Mouse (Mus musculus) kidney, postnatal 10 days (tissue): ENCODE data around the gene Gm8439.

ENCODE experiments used
- DNase-seq: peaks from one replicate; pipeline ENCODE4 v3.0.0; 2021; ENCODE audit warnings: mixed read lengths

Gene Gm8439

DNA sequence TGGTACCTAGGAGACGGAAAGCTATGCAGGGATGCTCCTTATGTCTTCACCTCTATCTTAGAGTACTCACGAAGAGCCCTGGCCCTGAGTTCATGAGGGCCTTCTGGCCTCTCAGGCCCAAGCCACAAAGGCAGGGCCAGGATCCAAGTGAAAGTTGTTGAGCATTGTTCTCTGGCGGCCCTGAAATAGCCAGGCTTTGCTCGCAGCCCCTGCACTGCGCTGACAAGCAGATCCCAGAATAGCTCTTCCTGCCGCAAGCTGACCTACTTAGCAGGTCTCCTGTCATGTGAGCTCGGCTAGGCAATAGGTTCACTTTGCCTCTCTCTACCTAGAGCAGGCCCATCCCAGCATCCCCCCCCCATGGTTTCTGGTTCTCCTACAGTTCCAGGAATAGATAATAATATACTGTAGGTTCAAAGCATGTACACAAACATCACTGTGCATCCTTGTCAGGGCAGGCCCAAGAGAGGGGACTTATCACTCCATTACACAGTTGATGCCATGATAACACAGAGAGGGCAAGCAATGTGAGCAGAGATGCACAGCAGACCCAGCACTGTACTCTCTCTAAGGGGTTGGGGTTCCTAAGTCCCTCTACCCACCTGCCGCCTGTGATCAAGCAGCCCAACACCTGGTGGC is 25.3 kb downstream of the Gm8439 start:
- peak; percentile 49 for DNase-seq

DNA sequence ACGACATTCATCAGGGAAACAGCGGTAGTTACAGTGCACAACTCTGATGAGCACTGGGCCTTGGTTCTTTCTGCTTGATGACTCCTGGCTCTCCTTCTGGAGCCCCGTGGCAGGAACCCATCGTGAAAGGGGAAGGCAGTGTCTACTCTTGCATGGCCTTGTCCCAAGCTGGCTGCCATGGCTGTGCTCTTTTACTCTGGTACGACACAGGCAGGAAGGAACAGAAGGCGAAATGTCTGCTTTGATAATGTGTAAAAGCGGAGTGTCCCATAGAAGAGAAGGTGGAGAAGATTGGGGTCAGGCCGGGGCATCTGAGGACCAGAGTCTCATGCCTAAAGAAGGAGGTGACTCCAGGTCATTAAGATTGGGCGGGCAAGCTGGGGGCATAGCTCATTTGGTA is 26.1 kb downstream of the Gm8439 start:
- DNase-seq = no peak

DNA sequence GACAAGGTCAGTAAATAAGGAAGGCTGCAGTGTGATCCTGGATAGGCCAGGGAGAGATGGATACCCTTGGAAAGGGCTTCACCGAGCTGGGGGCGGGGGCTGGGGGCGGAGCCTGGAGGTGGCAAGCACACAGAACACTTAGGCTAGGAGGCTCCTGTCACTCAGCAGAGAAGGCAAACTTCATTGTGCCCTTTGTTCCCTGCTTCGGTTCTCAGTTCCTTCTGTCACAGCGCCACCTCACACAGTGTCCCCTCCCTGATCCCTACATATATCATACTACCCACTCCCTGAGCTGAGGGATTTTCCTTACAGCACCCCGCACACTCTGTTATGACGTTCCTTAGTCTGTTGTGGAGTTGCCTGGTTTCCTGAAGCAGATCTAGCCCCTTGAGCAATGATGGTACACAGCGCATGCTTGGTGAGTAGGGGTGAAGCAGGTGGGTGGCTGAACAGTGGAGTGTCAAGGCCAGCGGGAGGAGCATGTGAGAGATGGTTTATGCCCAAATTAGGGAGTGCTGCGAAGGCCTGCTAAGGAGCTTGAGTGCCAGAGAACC is 27.1 kb downstream of the Gm8439 start:
- DNase-seq = no peak

DNA sequence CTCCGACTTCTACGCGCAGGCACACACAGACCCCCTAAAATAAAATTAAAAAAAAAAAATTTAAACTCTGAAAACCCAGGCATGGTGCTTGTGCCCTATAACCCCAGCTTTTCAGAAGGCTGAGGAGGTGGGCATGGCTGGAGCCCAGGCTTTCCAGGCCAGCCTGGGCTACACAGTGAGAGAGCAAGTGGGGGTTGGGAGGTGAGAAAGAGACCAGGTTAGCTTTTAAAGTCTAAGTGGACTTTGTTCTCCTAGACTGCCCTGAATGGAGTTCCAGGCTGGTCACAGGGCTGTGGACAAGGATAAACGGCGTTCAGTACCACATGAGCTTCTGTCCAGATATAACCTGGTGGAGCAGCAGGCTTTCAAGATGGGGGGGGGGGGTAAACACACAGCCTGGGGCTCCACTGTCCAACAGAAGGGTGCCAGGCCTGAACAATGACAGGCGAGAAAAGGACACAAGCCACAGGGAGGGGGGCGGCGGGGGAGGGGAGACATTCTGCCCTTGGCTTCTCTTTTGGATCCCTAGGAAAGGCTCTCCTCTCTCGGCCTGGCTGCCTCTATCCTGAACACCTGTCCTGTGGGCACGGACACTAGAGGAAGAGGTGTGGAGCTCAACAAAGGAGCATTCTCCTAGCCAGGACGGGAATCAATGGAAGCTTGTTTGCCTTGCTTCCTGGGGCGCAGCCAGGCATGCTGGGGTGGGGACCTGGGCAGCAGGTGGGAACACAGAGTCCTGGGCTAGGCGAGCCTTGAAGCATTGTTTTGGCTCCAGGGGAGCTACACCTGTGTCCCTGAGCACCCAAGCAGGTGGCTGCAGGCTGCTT is 27.9 kb downstream of the Gm8439 start:
- peak; percentile 8 for DNase-seq

DNA sequence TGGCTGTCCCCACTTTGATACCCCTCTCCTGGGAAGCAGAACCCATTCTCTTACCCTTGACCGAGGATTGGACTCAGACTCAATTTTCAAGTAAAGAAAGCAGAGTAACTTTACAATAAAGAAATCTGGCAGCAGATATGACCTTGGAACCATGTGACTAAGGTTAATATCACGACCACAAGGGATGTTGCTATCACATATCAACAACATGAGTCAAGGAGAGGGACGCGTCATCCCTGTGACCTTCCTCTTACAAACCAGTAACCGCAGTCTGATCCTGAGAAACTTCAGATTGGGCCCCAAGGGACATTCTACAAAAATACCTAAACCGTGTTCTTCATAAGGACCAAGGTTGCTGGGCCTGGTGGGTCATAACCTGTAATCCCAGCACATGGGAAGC is 39.2 kb downstream of the Gm8439 start:
- no peak for DNase-seq

DNA sequence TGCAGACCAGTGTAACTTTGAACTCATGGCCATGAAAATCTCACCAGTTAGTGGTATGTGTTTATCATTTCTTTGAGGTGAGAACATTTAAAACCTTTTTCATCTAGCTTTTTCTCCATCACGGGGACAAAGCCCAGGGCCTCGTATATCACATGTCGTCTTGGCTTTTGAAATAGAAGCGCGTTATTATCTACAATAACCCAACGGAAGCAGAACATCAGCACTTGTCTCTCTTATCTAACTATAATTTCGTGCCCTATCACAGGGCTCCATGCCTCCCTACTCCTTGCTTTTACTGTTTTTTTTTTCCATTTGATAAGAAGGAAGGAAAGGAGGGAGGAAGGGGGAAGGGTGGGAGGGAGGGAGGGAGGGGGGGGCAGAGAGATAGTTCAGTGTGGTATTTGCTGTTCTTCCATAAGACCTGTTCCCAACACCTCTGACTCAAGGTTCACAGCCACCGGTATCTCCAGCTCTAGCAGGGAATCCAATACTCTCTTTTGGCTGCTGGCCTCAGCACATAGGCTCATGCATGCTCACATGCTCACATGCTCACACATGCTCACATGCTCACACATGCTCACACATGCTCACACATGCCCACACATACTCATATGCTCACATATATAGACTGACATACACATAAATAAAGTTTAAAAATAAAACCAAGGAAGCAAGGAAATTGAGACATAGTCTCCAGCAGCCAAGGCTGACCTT is 41.8 kb downstream of the Gm8439 start:
- no peak for DNase-seq

DNA sequence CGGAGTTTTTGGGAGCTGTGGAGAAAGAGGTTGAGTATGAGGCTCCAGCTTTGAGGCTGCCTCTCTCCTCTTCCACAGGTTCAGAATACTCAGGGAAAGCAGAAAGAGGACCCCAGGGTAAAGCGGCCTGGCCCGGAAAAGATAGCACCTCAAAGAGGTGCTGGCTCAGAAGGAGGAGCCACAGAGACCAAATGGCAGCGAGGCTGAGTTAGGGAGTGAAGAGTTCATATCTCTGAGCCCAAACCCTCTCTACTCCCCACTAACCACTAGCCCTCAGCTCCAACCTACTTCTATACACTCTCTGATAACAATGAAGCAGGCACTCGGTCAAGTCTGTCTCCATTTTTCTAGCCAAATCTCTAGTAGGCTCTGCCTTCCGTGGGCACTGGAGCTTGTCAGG is 43.3 kb downstream of the Gm8439 start:
- no peak for DNase-seq

DNA sequence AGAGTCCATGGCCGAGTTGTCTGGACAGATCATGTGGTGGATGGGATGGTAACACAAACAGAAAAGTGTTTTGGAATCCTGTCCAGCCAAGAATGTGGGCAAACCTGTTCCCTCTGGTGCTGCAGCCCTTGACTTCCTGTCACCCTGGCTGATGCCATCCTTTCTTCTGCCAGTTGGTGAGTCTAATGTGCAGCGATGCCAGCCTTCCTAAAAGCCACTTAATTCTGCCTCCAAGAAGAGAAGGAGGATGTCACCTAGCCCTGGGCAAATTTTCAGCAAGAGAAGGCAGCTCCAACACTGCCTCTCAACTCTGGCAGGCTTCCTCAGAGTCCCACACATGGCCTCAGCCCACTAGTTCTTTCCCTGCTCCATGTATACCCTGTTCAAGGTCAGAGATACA is 46.8 kb downstream of the Gm8439 start:
- DNase-seq = no peak

DNA sequence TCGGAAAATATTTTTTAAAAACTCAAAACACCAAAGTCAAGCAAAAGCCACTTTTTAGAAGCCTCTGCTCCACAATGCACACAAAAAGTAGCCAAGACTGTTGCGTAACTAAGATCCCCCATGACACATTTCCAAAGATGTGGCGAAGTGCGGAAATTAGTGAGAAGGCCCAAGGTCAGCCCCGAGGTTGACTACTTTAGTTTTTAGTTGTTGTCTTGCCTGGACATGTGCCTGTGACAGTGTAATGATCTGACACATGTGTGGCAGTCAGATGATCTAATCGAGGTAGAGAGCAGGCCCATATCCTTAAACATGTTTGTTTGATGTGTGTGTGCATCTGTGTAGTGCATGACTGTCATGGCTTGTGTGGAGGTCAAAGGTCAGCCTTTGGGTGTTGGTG is 53.4 kb downstream of the Gm8439 start:
- DNase-seq = no peak

DNA sequence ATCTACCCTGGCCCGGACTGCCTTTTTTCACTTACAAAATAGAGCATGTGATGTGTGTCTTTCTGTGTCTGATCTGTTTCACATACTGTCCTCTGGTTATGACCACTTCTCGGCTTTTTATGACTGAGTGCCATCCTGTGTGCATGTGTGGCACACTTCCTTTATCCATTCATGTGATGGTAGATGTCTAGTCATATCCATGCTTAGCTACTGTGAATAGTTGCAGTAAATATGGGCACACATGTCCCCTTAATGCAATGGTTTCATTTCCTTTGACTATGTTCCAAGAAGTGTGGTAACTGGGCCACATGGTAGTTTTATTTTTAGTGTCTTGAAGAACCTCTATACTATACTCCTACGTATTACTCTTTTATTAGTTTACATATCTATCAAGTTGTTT is 55.4 kb downstream of the Gm8439 start:
- DNase-seq = no peak

DNA sequence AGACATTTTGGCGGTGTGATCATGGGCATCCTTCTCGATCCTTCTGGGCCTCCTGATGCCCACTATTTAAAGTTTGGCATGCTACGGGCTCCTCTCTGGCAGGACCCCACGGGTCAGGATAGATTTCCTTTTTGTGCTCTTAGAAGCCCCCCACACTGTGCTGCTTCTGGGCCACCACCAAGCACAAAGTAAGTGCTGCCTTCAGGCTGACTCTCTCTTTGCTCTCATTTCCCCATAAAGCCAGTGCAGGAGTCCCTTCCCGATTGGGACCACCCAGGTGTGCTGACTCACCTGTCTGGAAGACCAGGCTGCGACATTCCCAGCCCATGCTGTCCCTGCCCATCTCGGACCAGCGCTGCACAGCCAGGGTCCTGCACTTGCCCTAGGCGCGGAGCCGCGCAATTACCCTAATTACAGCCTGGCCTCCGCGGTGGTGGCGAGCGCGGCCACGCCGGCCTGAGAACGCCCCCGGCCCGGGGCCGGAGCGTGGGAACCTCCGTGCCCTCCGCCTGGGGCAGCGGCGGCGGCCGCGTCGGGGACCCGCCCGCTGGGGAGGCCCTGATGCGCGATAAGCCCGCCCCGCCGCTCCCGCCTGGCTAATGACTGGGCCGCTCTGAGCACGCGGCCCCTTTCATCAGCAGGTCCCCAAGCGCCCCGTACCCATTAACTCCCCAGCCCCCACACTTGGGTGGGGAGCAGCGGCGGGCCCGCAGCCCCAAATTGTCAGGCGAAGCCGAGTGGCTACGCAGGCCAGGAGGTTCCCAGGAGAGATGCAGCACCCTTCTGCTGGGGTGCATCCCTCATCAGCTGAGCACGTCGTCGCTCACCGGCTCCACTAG is 61.0 kb downstream of the Gm8439 start:
- DNase-seq = peak; percentile 26

DNA sequence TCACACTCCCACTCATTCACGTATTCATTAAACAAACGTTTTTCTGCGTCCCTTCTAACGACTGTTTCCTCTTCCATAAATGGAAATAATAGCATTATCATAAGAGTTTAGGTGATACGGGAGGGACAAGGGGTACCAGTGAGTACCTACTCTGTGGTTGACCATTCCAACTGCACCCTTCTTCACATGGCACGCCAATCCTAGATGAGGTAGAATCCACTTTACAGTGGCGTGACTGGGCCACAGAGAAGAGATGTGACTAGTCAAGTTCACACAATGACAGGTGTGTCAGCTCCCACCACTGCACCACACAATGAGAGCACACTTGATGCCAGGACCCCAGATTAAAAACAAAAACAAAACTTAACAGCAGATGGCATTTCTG is 61.7 kb downstream of the Gm8439 start:
- DNase-seq = no peak

DNA sequence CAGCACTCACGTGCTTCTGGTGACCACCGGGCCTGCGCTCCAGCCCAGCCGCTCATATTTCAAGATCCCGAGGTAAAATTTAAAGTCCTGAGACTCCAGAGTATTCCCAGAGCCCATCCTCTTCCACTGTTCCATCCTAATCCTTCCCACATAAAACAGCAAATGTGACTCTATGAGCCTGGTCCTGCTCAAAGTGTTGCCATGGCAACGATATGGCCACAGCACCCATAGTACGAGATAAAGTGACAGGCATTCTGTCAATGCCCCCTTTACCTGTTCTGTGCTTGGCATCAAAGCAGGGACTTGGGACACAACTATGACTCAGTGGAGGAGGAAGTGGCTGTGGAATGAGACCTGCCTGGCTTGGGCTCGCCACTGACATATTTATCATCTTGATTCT is 67.4 kb downstream of the Gm8439 start:
- DNase-seq = no peak
